Mouse (Mus musculus): ENCODE measurements at regions not wholly inside any gene's neighbourhood (a gene's known extent, or its start where the extent isn't known, plus 50 kb on each side); places are given as distances from the start of the nearest gene placed in this dataset.
A peak's percentile ranks its signal among the peaks of the same experiment; 100 is the strongest.

- Histone ChIP-seq H3K4me3 (ENCODE audit: extremely low read depth, insufficient read depth, insufficient read length) (no peak overlapping the region), H3K4me1 (ENCODE audit: control insufficient read depth, insufficient read depth, insufficient read length) (no peaks in the 10 kb centered on the region), H3K36me3 (ENCODE audit: control insufficient read depth, insufficient read depth, low read length) (no peaks in the 10 kb centered on the region), H3K27me3 (ENCODE audit: control insufficient read depth, insufficient read depth, low read length) (no peaks in the 10 kb centered on the region), H3K27ac (ENCODE audit: insufficient read depth, low read length) (no peak overlapping the region)
- no peak for DNase-seq (ENCODE audit: low read depth in 1 of 2, low spot score in 2 of 2)
- WGBS, result 93% methylated on average over 2 of the region's 2 CpGs
- TF ChIP-seq POLR2A (IDR thresholded peaks at IDR 0.05; ENCODE audit: low read depth, low read length) (no peak), CTCF (IDR thresholded peaks at IDR 0.05; ENCODE audit: extremely low read depth, insufficient read depth, insufficient read length, insufficient replicate concordance) (no peak)
These were observed 191.8 kb upstream of the Agr3 start for GRCm38 (mm10) chr12:35733580-35733979.

GRCm38 (mm10) chr12:35725910-35726309 lies 191.1 kb upstream of the Ahr start:
- peaks cover 3% of the 10 kb centered on the region; the same call in 1 of the 2 replicates for H3K4me1 ChIP-seq (ENCODE audit: control insufficient read depth, insufficient read depth, insufficient read length)
- no peaks in the 10 kb centered on the region for H3K36me3 ChIP-seq (ENCODE audit: control insufficient read depth, insufficient read depth, low read length)
- no peak for TF ChIP-seq CTCF (IDR thresholded peaks at IDR 0.05; ENCODE audit: extremely low read depth, insufficient read depth, insufficient read length, insufficient replicate concordance)
- no peak for TF ChIP-seq POLR2A (IDR thresholded peaks at IDR 0.05; ENCODE audit: low read depth, low read length)
- no peak overlapping the region for H3K27ac ChIP-seq (ENCODE audit: insufficient read depth, low read length)
- WGBS, result 91% methylated on average over 1 of the region's 1 CpGs
- H3K27me3 ChIP-seq (ENCODE audit: control insufficient read depth, insufficient read depth, low read length), result no peaks in the 10 kb centered on the region
- DNase-seq (ENCODE audit: low read depth in 1 of 2, low spot score in 2 of 2), result no peak
- no peak overlapping the region for H3K4me3 ChIP-seq (ENCODE audit: extremely low read depth, insufficient read depth, insufficient read length)

- Histone ChIP-seq H3K27me3 (ENCODE audit: control insufficient read depth, insufficient read depth, low read length) (no peaks in the 10 kb centered on the region), H3K27ac (ENCODE audit: insufficient read depth, low read length) (no peak overlapping the region), H3K4me1 (ENCODE audit: control insufficient read depth, insufficient read depth, insufficient read length) (peaks cover 3% of the 10 kb centered on the region; the same call in 1 of the 2 replicates), H3K36me3 (ENCODE audit: control insufficient read depth, insufficient read depth, low read length) (no peaks in the 10 kb centered on the region), H3K4me3 (ENCODE audit: extremely low read depth, insufficient read depth, insufficient read length) (no peak overlapping the region)
- no peak for TF ChIP-seq CTCF (IDR thresholded peaks at IDR 0.05; ENCODE audit: extremely low read depth, insufficient read depth, insufficient read length, insufficient replicate concordance)
- no peak for TF ChIP-seq POLR2A (IDR thresholded peaks at IDR 0.05; ENCODE audit: low read depth, low read length)
- 55% methylated on average over 4 of the region's 4 CpGs for WGBS
- peak in 1 of 2 experiments; percentile 8 for DNase-seq (ENCODE audit: low read depth in 1 of 2, low spot score in 2 of 2)
These were observed 189.3 kb upstream of the Ahr start for GRCm38 (mm10) chr12:35724132-35724531.

- Histone ChIP-seq H3K27me3 (ENCODE audit: control insufficient read depth, insufficient read depth, low read length) (no peaks in the 10 kb centered on the region), H3K27ac (ENCODE audit: insufficient read depth, low read length) (peak overlapping the region; percentile 51), H3K4me1 (ENCODE audit: control insufficient read depth, insufficient read depth, insufficient read length) (peaks cover 20% of the 10 kb centered on the region; the same call in 1 of the 2 replicates), H3K36me3 (ENCODE audit: control insufficient read depth, insufficient read depth, low read length) (no peaks in the 10 kb centered on the region), H3K4me3 (ENCODE audit: extremely low read depth, insufficient read depth, insufficient read length) (no peak overlapping the region)
- no peak for TF ChIP-seq CTCF (IDR thresholded peaks at IDR 0.05; ENCODE audit: extremely low read depth, insufficient read depth, insufficient read length, insufficient replicate concordance)
- TF ChIP-seq POLR2A (IDR thresholded peaks at IDR 0.05; ENCODE audit: low read depth, low read length), result no peak
- peak in 1 of 2 experiments; percentile 53 for DNase-seq (ENCODE audit: low read depth in 1 of 2, low spot score in 2 of 2)
- 68% methylated on average over 4 of the region's 4 CpGs for WGBS
These were observed 177.8 kb upstream of the Ahr start for GRCm38 (mm10) chr12:35712671-35713070.

- WGBS, result 34% methylated on average over 6 of the region's 6 CpGs
- Histone ChIP-seq H3K27ac (ENCODE audit: insufficient read depth, low read length) (peak overlapping the region; percentile 81), H3K4me3 (ENCODE audit: extremely low read depth, insufficient read depth, insufficient read length) (no peak overlapping the region), H3K36me3 (ENCODE audit: control insufficient read depth, insufficient read depth, low read length) (no peaks in the 10 kb centered on the region), H3K27me3 (ENCODE audit: control insufficient read depth, insufficient read depth, low read length) (no peaks in the 10 kb centered on the region), H3K4me1 (ENCODE audit: control insufficient read depth, insufficient read depth, insufficient read length) (peaks cover 20% of the 10 kb centered on the region; the same call in 1 of the 2 replicates)
- TF ChIP-seq POLR2A (IDR thresholded peaks at IDR 0.05; ENCODE audit: low read depth, low read length) (no peak), CTCF (IDR thresholded peaks at IDR 0.05; ENCODE audit: extremely low read depth, insufficient read depth, insufficient read length, insufficient replicate concordance) (no peak)
- peak; percentile 32 to 76 for DNase-seq (ENCODE audit: low read depth in 1 of 2, low spot score in 2 of 2)
These were observed 176.8 kb upstream of the Ahr start for GRCm38 (mm10) chr12:35711549-35712070.

GRCm38 (mm10) chr12:35710323-35710722 lies 175.5 kb upstream of the Ahr start:
- no peaks in the 10 kb centered on the region for H3K36me3 ChIP-seq (ENCODE audit: control insufficient read depth, insufficient read depth, low read length)
- H3K4me1 ChIP-seq (ENCODE audit: control insufficient read depth, insufficient read depth, insufficient read length), result peaks cover 20% of the 10 kb centered on the region; the same call in 1 of the 2 replicates
- H3K4me3 ChIP-seq (ENCODE audit: extremely low read depth, insufficient read depth, insufficient read length), result no peak overlapping the region
- TF ChIP-seq POLR2A (IDR thresholded peaks at IDR 0.05; ENCODE audit: low read depth, low read length), result no peak
- H3K27me3 ChIP-seq (ENCODE audit: control insufficient read depth, insufficient read depth, low read length), result no peaks in the 10 kb centered on the region
- no peak overlapping the region for H3K27ac ChIP-seq (ENCODE audit: insufficient read depth, low read length)
- 88% methylated on average over 5 of the region's 5 CpGs for WGBS
- DNase-seq (ENCODE audit: low read depth in 1 of 2, low spot score in 2 of 2), result no peak

- TF ChIP-seq CTCF (IDR thresholded peaks at IDR 0.05; ENCODE audit: extremely low read depth, insufficient read depth, insufficient read length, insufficient replicate concordance), result no peak
- TF ChIP-seq POLR2A (IDR thresholded peaks at IDR 0.05; ENCODE audit: low read depth, low read length), result no peak
- Histone ChIP-seq H3K27ac (ENCODE audit: insufficient read depth, low read length) (no peak overlapping the region), H3K36me3 (ENCODE audit: control insufficient read depth, insufficient read depth, low read length) (no peaks in the 10 kb centered on the region), H3K4me3 (ENCODE audit: extremely low read depth, insufficient read depth, insufficient read length) (no peak overlapping the region), H3K4me1 (ENCODE audit: control insufficient read depth, insufficient read depth, insufficient read length) (peaks cover 8% of the 10 kb centered on the region; the same call in 1 of the 2 replicates), H3K27me3 (ENCODE audit: control insufficient read depth, insufficient read depth, low read length) (no peaks in the 10 kb centered on the region)
- no peak for DNase-seq (ENCODE audit: low read depth in 1 of 2, low spot score in 2 of 2)
- 87% methylated on average over 2 of the region's 2 CpGs for WGBS
These were observed 168.6 kb upstream of the Ahr start for GRCm38 (mm10) chr12:35703479-35703878.

Measured in spleen, adult 2 months (tissue).